Mouse (Mus musculus) hindbrain, embryonic 16.5 days (tissue): ENCODE results near the gene Gm13288. TPM values are rescaled to one million over a fixed set of nuclear protein-coding genes. Genes with fewer than 3 reads are reported as not detected.
A peak's percentile ranks its signal among the peaks of the same experiment; 100 is the strongest.
"Not testable (repeated sequence)": the region's sequence is repeated elsewhere in the genome, so short reads cannot be mapped to it uniquely, and the experiment has no call there.

Experiments used
- ATAC-seq: fragments of 200-750 bp; cut with Nextera tagmentation; 2 replicates; pipeline ENCODE4 v1.8.0; 2017; ENCODE audit warnings: moderate TSS enrichment, moderate library complexity
- H3K27ac ChIP-seq: fragments of 300-500 bp; sonication (generic); 2 replicates; pipeline ENCODE4 v1.5.1; 2014; ENCODE audit warnings: low read depth, mild to moderate bottlenecking, control low read depth, low read length, moderate library complexity
- H3K27me3 ChIP-seq: fragments of 300-500 bp; sonication (generic); replicated peaks from 2 replicates; pipeline ENCODE4 v1.6.1; 2014; ENCODE audit warnings: low read length; ENCODE audit not compliant: control insufficient read depth, insufficient read depth
- H3K36me3 ChIP-seq: fragments of 300-500 bp; sonication (generic); 2 replicates; pipeline ENCODE4 v1.6.1; 2014; ENCODE audit warnings: mild to moderate bottlenecking, low read length, moderate library complexity, mixed read lengths; ENCODE audit not compliant: control insufficient read depth, insufficient read depth
- H3K4me1 ChIP-seq: fragments of 300-500 bp; sonication (generic); 2 replicates; pipeline ENCODE4 v1.6.1; 2014; ENCODE audit warnings: low read depth, low read length; ENCODE audit not compliant: control insufficient read depth, insufficient read depth
- H3K4me2 ChIP-seq: fragments of 300-500 bp; sonication (generic); 2 replicates; pipeline ENCODE4 v1.6.1; 2014; ENCODE audit warnings: mild to moderate bottlenecking, low read length, control low read depth, moderate library complexity
- H3K4me3 ChIP-seq: fragments of 300-500 bp; sonication (generic); 2 replicates; pipeline ENCODE4 v1.5.1; 2014; ENCODE audit warnings: mild to moderate bottlenecking, low read length, control low read depth, moderate library complexity
- H3K9ac ChIP-seq: fragments of 300-500 bp; sonication (generic); 2 replicates; pipeline ENCODE4 v1.6.1; 2014; ENCODE audit warnings: low read depth, mild to moderate bottlenecking, control low read depth, low read length, moderate library complexity
- H3K9me3 ChIP-seq: fragments of 300-500 bp; sonication (generic); 2 replicates; pipeline ENCODE4 v1.6.1; 2014; ENCODE audit warnings: mild to moderate bottlenecking, low read length, moderate library complexity; ENCODE audit not compliant: control insufficient read depth
- WGBS: fragments of 180-500 bp; shearing (Covaris S2); extraction: QIAGEN DNeasy Blood & Tissue Kit; methylation state at CpG from one replicate; pipeline ENCODE4 v1.1.7; 2014; 5-methylcytosine and 5-hydroxymethylcytosine counted together
- polyA plus RNA-seq: library from polyadenylated mRNA; unstranded; fragments of >200 nt; fragmentation: Nextera tagmentation; extraction: Ambion mirVana; gene quantifications from 2 replicates; pipeline ENCODE4 v1.2.1, GENCODE M21; 2015

Gm13288 gene
- polyA plus RNA-seq, 1 experiment from 2014 or later, result not detected

DNA sequence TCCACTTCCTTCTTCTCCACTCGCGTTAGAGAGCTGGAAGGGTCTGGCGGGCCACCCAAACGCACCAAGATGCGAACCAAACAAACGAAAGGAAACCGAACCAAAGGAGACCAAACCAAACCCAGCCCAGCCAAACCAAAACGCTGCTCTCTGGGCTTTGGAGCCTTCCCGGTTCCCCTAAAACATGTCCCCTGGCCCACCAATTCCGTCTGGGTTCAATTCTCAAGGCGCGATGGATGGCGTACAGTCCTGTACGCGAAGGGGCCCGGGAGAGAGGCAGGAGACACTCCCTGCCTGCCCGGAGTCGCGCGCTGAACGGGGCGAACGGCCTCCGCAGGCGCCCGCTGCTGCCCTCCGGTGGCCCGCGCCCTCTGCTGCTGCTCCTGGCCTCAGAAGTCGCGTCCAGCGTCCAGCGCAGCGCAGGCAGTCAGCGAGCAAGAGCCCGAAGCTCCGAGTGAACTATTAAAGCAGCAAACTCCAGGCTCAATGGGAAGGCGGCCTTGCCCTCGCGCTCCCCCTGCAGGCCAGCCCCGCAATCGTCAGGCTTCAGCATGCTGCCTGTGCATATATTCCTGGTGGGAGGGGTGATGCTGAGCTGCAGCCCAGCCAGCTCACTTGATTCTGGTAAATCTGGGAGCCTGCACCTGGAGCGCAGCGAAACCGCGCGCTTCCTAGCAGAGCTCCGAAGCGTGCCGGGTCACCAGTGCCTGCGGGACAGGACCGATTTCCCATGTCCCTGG is 11.2 kb upstream of the Gm13288 start, which contains the start of gene Gm13275:
Gene Gm13275 (plus strand): TSS at position 552 of the 740 bp plus-strand sequence.
- not testable (repeated sequence) for H3K9ac ChIP-seq, H3K36me3 ChIP-seq, H3K9me3 ChIP-seq, H3K4me2 ChIP-seq, H3K4me1 ChIP-seq, ATAC-seq, H3K4me3 ChIP-seq, H3K27me3 ChIP-seq, H3K27ac ChIP-seq
- 0% methylated on average over 4 of the region's 52 CpGs for WGBS

DNA sequence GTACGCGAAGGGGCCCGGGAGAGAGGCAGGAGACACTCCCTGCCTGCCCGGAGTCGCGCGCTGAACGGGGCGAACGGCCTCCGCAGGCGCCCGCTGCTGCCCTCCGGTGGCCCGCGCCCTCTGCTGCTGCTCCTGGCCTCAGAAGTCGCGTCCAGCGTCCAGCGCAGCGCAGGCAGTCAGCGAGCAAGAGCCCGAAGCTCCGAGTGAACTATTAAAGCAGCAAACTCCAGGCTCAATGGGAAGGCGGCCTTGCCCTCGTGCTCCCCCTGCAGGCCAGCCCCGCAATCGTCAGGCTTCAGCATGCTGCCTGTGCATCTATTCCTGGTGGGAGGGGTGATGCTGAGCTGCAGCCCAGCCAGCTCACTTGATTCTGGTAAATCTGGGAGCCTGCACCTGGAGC is 8.2 kb upstream of the Gm13288 start, which contains the start of gene Gm13279:
Gene Gm13279 (plus strand): TSS at position 301 of the 400 bp plus-strand sequence.
- H3K4me2 ChIP-seq, H3K4me1 ChIP-seq, H3K9ac ChIP-seq, H3K9me3 ChIP-seq, ATAC-seq, H3K27me3 ChIP-seq, H3K27ac ChIP-seq, H3K4me3 ChIP-seq, H3K36me3 ChIP-seq: not testable (repeated sequence)
- WGBS, result no CpG with 5 or more reads among the region's 28 CpGs

DNA sequence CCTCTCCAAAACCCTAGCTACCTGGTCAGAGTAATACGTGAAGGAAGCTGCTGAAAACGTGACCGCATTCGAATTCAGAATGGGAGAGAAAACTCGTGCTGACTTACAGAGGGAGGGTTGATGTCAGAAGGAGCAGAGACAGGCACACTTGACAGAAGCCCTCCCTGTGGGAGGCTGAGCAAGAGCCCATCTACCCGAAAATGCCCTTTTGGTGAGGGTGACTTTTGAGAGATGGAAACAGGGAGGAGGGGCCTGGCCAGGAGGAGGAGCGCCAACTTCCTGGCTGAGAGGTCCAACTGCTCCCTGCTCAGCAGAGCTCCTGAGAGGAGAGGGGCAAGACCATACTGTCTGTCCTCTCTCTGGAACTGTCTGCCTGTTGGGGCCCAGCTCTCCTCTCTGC is 6.0 kb upstream of the Gm13288 start, which contains the start of gene Gm13285:
Gene Gm13285 (plus strand): TSS at position 301 of the 400 bp plus-strand sequence.
- WGBS, result 20% methylated on average over 1 of the region's 7 CpGs
- not testable (repeated sequence) for H3K4me2 ChIP-seq, H3K36me3 ChIP-seq, H3K27me3 ChIP-seq, H3K4me1 ChIP-seq, H3K4me3 ChIP-seq, ATAC-seq, H3K9ac ChIP-seq, H3K27ac ChIP-seq, H3K9me3 ChIP-seq

DNA sequence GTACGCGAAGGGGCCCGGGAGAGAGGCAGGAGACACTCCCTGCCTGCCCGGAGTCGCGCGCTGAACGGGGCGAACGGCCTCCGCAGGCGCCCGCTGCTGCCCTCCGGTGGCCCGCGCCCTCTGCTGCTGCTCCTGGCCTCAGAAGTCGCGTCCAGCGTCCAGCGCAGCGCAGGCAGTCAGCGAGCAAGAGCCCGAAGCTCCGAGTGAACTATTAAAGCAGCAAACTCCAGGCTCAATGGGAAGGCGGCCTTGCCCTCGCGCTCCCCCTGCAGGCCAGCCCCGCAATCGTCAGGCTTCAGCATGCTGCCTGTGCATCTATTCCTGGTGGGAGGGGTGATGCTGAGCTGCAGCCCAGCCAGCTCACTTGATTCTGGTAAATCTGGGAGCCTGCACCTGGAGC is 2.4 kb upstream of the Gm13288 start, which contains the start of gene Gm13287:
Gene Gm13287 (plus strand): TSS at position 301 of the 400 bp plus-strand sequence.
- H3K9ac ChIP-seq, H3K27me3 ChIP-seq, ATAC-seq, H3K36me3 ChIP-seq, H3K9me3 ChIP-seq, H3K27ac ChIP-seq, H3K4me3 ChIP-seq, H3K4me2 ChIP-seq, H3K4me1 ChIP-seq: not testable (repeated sequence)
- no CpG with 5 or more reads among the region's 29 CpGs for WGBS

DNA sequence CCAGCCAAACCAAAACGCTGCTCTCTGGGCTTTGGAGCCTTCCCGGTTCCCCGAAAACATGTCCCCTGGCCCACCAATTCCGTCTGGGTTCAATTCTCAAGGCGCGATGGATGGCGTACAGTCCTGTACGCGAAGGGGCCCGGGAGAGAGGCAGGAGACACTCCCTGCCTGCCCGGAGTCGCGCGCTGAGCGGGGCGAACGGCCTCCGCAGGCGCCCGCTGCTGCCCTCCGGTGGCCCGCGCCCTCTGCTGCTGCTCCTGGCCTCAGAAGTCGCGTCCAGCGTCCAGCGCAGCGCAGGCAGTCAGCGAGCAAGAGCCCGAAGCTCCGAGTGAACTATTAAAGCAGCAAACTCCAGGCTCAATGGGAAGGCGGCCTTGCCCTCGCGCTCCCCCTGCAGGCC is 430 bp downstream of the Gm13288 start:
- not testable (repeated sequence) for H3K27ac ChIP-seq, ATAC-seq, H3K27me3 ChIP-seq, H3K9me3 ChIP-seq, H3K9ac ChIP-seq, H3K4me3 ChIP-seq, H3K4me1 ChIP-seq, H3K36me3 ChIP-seq
- peak overlapping the region; percentile 43 for H3K4me2 ChIP-seq
- whole genome bisulfite sequencing, result no CpG with 5 or more reads among the region's 34 CpGs

DNA sequence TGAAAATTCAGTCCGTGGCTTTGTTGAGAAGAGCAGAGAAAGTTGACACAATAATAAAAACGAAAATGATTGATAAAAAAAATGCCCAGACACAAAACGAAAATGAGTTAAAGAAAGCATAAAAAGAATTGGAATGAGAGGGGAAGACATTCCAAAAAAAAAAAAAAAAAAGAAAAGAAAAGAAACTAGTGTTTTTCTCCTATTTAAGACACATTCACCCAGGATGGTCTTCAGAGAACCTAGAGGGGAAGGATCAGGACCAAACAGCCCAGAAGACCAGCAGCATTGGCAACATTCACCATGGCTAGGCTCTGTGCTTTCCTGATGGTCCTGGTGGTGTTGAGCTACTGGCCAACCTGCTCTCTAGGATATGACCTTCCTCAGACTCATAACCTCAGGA is 10.6 kb downstream of the Gm13288 start, which contains the start of gene Ifna7:
Gene Ifna7 (plus strand): TSS at position 301 of the 400 bp plus-strand sequence.
- no peaks in the 10 kb centered on the region for H3K9me3 ChIP-seq

DNA sequence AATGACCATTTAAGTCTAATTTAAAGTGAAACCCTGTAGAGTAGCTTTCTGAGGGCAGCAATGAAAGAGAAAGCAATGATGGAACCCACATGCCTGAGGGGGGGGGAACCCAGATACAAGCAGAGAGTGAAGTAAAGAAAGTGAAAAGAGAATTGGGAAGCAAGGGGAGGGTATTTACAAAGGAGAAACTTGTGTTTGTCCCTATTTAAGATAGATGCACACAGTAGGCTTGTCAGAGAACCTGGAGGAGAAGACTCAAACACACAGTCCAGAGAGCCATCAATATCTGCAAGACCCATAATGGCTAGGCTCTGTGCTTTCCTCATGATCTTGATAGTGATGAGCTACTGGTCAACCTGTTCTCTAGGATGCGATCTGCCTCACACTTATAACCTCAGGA is 14.3 kb downstream of the Gm13288 start, which contains the start of gene Ifna11:
Gene Ifna11 (plus strand): TSS at position 301 of the 400 bp plus-strand sequence.
- H3K4me3 ChIP-seq, result no peak within 1 kb of the TSS
- no peaks in the 10 kb centered on the region for H3K9me3 ChIP-seq
- no peaks in the 10 kb centered on the region for H3K36me3 ChIP-seq
- WGBS, result 91% methylated on average over 1 of the region's 1 CpGs
- no peak within 1 kb of the TSS for H3K9ac ChIP-seq
- no peak within 1 kb of the TSS for H3K4me2 ChIP-seq
- no peaks in the 10 kb centered on the region for H3K4me1 ChIP-seq
- no peak for ATAC-seq
- H3K27me3 ChIP-seq, result no peaks in the 10 kb centered on the region
- no peak within 1 kb of the TSS for H3K27ac ChIP-seq

More for the DNA sequence above, 10.6 kb downstream of the Gm13288 start, which contains the start of gene Ifna7:
- Histone ChIP-seq H3K27me3 (no peaks in the 10 kb centered on the region), H3K36me3 (no peaks in the 10 kb centered on the region), H3K4me2 (no peak within 1 kb of the TSS), H3K4me3 (no peak within 1 kb of the TSS), H3K9ac (no peak within 1 kb of the TSS), H3K4me1 (no peaks in the 10 kb centered on the region), H3K27ac (no peak within 1 kb of the TSS)
- 67% methylated on average over 3 of the region's 3 CpGs for WGBS
- no peak for ATAC-seq

DNA sequence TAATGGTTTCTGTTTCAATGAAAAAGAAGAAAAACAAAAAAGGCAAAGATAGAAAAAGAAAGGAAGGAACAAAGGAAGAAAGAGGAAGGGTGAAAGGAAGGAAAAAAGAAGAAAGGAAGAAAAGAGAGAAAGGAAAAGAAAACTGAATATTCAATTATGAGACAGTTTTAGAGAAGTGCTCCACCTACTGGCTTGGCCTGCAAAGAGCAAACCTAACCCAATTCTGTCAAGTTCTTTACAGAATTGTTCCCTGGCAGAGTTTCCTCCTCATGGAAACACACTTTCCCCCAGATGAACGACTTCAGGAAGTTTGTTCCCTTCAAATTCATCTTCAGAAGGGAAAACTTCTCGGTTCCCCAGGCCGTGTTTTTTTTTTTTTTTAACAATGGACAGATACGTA is 17.7 kb downstream of the Gm13288 start:
- H3K9ac ChIP-seq, result no peak overlapping the region
- H3K27ac ChIP-seq, result no peak overlapping the region
- H3K9me3 ChIP-seq, result no peaks in the 10 kb centered on the region
- H3K27me3 ChIP-seq, result no peaks in the 10 kb centered on the region
- 21% methylated on average over 4 of the region's 4 CpGs for WGBS
- no peak overlapping the region for H3K4me3 ChIP-seq
- no peaks in the 10 kb centered on the region for H3K36me3 ChIP-seq
- H3K4me1 ChIP-seq, result no peaks in the 10 kb centered on the region
- no peak overlapping the region for H3K4me2 ChIP-seq
- no peak for ATAC-seq

DNA sequence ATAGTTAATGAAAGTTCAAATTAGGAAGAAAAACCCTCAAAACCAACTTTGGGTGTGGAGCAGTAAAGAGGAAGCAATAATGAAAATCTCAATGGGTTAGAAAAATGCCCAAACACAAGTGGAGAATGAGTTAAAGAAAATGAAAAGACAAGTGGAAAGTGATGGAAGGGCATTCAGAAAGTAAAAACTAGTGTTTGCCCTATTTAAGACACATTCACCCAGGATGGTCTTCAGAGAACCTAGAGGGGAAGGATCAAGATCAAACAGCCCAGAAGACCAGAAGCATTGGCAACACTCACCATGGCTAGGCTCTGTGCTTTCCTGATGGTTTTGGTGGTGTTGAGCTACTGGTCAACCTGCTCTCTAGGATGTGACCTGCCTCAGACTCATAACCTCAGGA is 21.8 kb downstream of the Gm13288 start, which contains the start of gene Ifna6:
Gene Ifna6 (plus strand): TSS at position 301 of the 400 bp plus-strand sequence.
- H3K4me2 ChIP-seq, H3K4me1 ChIP-seq, H3K27me3 ChIP-seq, H3K4me3 ChIP-seq, ATAC-seq, H3K36me3 ChIP-seq, H3K9me3 ChIP-seq, H3K27ac ChIP-seq, H3K9ac ChIP-seq: not testable (repeated sequence)
